Mouse (Mus musculus): ENCODE data around the gene Ccdc150. TPM values are rescaled to one million over a fixed set of nuclear protein-coding genes. Genes with fewer than 3 reads are reported as not detected.

The Ccdc150 gene
- 0.28 and 0.32 TPM in 2 replicates for polyA plus RNA-seq (2016; fragmentation: Nextera tagmentation; extraction: Ambion mirVana)

- WGBS = 19% methylated on average over 33 of the region's 33 CpGs
- Histone ChIP-seq H3K36me3 (no peaks in the 10 kb centered on the region), H3K27ac (ENCODE audit: poor library complexity, severe bottlenecking) (no peak within 1 kb of the TSS)
These were observed at the start of gene Ccdc150 for GRCm38 (mm10) chr1:54250158-54250866. Ccdc150 (plus strand) TSS chr1:54250683.

GRCm38 (mm10) chr1:54220273-54220672, 30.2 kb upstream of the Ccdc150 start:
- Histone ChIP-seq H3K27me3 (replicated peaks) (no peaks in the 10 kb centered on the region), H3K4me3 (no peak overlapping the region), H3K27ac (ENCODE audit: poor library complexity, severe bottlenecking) (no peak overlapping the region), H3K9ac (no peak overlapping the region), H3K4me2 (no peak overlapping the region), H3K4me1 (replicated peaks) (no peaks in the 10 kb centered on the region), H3K9me3 (replicated peaks) (no peaks in the 10 kb centered on the region), H3K36me3 (no peaks in the 10 kb centered on the region)
- WGBS = 89% methylated on average over 3 of the region's 3 CpGs
- no peak for ATAC-seq (ENCODE audit: insufficient number of reproducible peaks, low FRiP score)

More at GRCm38 (mm10) chr1:54250158-54250866, at the start of gene Ccdc150:
- peak within 1 kb of the TSS; percentile 82 for H3K4me2 ChIP-seq
- peak; percentile 100 for ATAC-seq (ENCODE audit: insufficient number of reproducible peaks, low FRiP score)
- H3K9me3 ChIP-seq (replicated peaks) = no peaks in the 10 kb centered on the region
- H3K4me3 ChIP-seq = peak within 1 kb of the TSS; percentile 61
- peak within 1 kb of the TSS; percentile 68 for H3K9ac ChIP-seq
- no peaks in the 10 kb centered on the region for H3K27me3 ChIP-seq (replicated peaks)
- H3K4me1 ChIP-seq (replicated peaks) = peaks cover 6% of the 10 kb centered on the region

- H3K4me3 ChIP-seq = no peak overlapping the region
These were observed 7.8 kb upstream of the Ccdc150 start for GRCm38 (mm10) chr1:54242722-54243121.

GRCm38 (mm10) chr1:54275552-54275951, 25.1 kb downstream of the Ccdc150 start:
- WGBS = 52% methylated on average over 3 of the region's 3 CpGs
- no peaks in the 10 kb centered on the region for H3K27me3 ChIP-seq (replicated peaks)
- no peak overlapping the region for H3K27ac ChIP-seq (ENCODE audit: poor library complexity, severe bottlenecking)
- no peaks in the 10 kb centered on the region for H3K4me1 ChIP-seq (replicated peaks)
- H3K36me3 ChIP-seq = no peaks in the 10 kb centered on the region
- H3K4me2 ChIP-seq = no peak overlapping the region
- H3K9me3 ChIP-seq (replicated peaks) = no peaks in the 10 kb centered on the region
- ATAC-seq (ENCODE audit: insufficient number of reproducible peaks, low FRiP score) = no peak
- H3K9ac ChIP-seq = no peak overlapping the region
- H3K4me3 ChIP-seq = no peak overlapping the region

More at GRCm38 (mm10) chr1:54242722-54243121, 7.8 kb upstream of the Ccdc150 start:
- no peak for ATAC-seq (ENCODE audit: insufficient number of reproducible peaks, low FRiP score)
- no peaks in the 10 kb centered on the region for H3K4me1 ChIP-seq (replicated peaks)
- WGBS = 90% methylated on average over 4 of the region's 4 CpGs
- no peaks in the 10 kb centered on the region for H3K9me3 ChIP-seq (replicated peaks)
- no peaks in the 10 kb centered on the region for H3K36me3 ChIP-seq
- no peak overlapping the region for H3K27ac ChIP-seq (ENCODE audit: poor library complexity, severe bottlenecking)
- H3K27me3 ChIP-seq (replicated peaks) = no peaks in the 10 kb centered on the region
- H3K9ac ChIP-seq = no peak overlapping the region
- H3K4me2 ChIP-seq = no peak overlapping the region

- no peaks in the 10 kb centered on the region for H3K27me3 ChIP-seq (replicated peaks)
- 79% methylated on average over 1 of the region's 1 CpGs for whole genome bisulfite sequencing
- H3K4me3 ChIP-seq = no peak overlapping the region
- ATAC-seq (ENCODE audit: insufficient number of reproducible peaks, low FRiP score) = no peak
- H3K9me3 ChIP-seq (replicated peaks) = no peaks in the 10 kb centered on the region
- no peak overlapping the region for H3K27ac ChIP-seq (ENCODE audit: poor library complexity, severe bottlenecking)
- H3K4me2 ChIP-seq = no peak overlapping the region
- no peaks in the 10 kb centered on the region for H3K36me3 ChIP-seq
- H3K9ac ChIP-seq = no peak overlapping the region
- H3K4me1 ChIP-seq (replicated peaks) = no peaks in the 10 kb centered on the region
These were observed 29.1 kb downstream of the Ccdc150 start for GRCm38 (mm10) chr1:54279628-54280027.

GRCm38 (mm10) chr1:54280651-54281050, 30.2 kb downstream of the Ccdc150 start:
- Histone ChIP-seq H3K9me3 (replicated peaks) (no peaks in the 10 kb centered on the region), H3K9ac (no peak overlapping the region), H3K4me1 (replicated peaks) (no peaks in the 10 kb centered on the region), H3K36me3 (no peaks in the 10 kb centered on the region), H3K4me3 (no peak overlapping the region), H3K27ac (ENCODE audit: poor library complexity, severe bottlenecking) (no peak overlapping the region), H3K27me3 (replicated peaks) (no peaks in the 10 kb centered on the region), H3K4me2 (no peak overlapping the region)
- ATAC-seq (ENCODE audit: insufficient number of reproducible peaks, low FRiP score) = no peak
- WGBS = 77% methylated on average over 3 of the region's 3 CpGs

GRCm38 (mm10) chr1:54306404-54306803, 55.9 kb downstream of the Ccdc150 start:
- no peak overlapping the region for H3K27ac ChIP-seq (ENCODE audit: poor library complexity, severe bottlenecking)
- no peaks in the 10 kb centered on the region for H3K9me3 ChIP-seq (replicated peaks)
- no peaks in the 10 kb centered on the region for H3K4me1 ChIP-seq (replicated peaks)
- 59% methylated on average over 2 of the region's 2 CpGs for WGBS
- no peaks in the 10 kb centered on the region for H3K36me3 ChIP-seq
- H3K4me2 ChIP-seq = no peak overlapping the region
- no peaks in the 10 kb centered on the region for H3K27me3 ChIP-seq (replicated peaks)
- no peak for ATAC-seq (ENCODE audit: insufficient number of reproducible peaks, low FRiP score)
- H3K4me3 ChIP-seq = no peak overlapping the region
- no peak overlapping the region for H3K9ac ChIP-seq

- H3K27me3 ChIP-seq (replicated peaks) = no peaks in the 10 kb centered on the region
- H3K27ac ChIP-seq (ENCODE audit: poor library complexity, severe bottlenecking) = no peak overlapping the region
- H3K36me3 ChIP-seq = no peaks in the 10 kb centered on the region
- no peak overlapping the region for H3K4me2 ChIP-seq
- peaks cover 23% of the 10 kb centered on the region for H3K9me3 ChIP-seq (replicated peaks)
- no peaks in the 10 kb centered on the region for H3K4me1 ChIP-seq (replicated peaks)
- 85% methylated on average over 2 of the region's 2 CpGs for WGBS
- H3K9ac ChIP-seq = no peak overlapping the region
- ATAC-seq (ENCODE audit: insufficient number of reproducible peaks, low FRiP score) = no peak
- H3K4me3 ChIP-seq = no peak overlapping the region
These were observed 76.2 kb downstream of the Ccdc150 start for GRCm38 (mm10) chr1:54326647-54327046.

GRCm38 (mm10) chr1:54327876-54328545, 77.5 kb downstream of the Ccdc150 start:
- H3K4me1 ChIP-seq (replicated peaks) = no peaks in the 10 kb centered on the region
- H3K9me3 ChIP-seq (replicated peaks) = peaks cover 23% of the 10 kb centered on the region
- no peak overlapping the region for H3K4me3 ChIP-seq
- H3K27me3 ChIP-seq (replicated peaks) = no peaks in the 10 kb centered on the region
- no peak overlapping the region for H3K4me2 ChIP-seq
- 82% methylated on average over 6 of the region's 6 CpGs for WGBS
- no peak overlapping the region for H3K27ac ChIP-seq (ENCODE audit: poor library complexity, severe bottlenecking)
- no peaks in the 10 kb centered on the region for H3K36me3 ChIP-seq
- no peak for ATAC-seq (ENCODE audit: insufficient number of reproducible peaks, low FRiP score)
- H3K9ac ChIP-seq = no peak overlapping the region

GRCm38 (mm10) chr1:54332988-54333387, 82.5 kb downstream of the Ccdc150 start:
- WGBS = 46% methylated on average over 4 of the region's 4 CpGs
- Histone ChIP-seq H3K4me3 (no peak overlapping the region), H3K4me1 (replicated peaks) (no peaks in the 10 kb centered on the region), H3K36me3 (no peaks in the 10 kb centered on the region), H3K4me2 (no peak overlapping the region), H3K9me3 (replicated peaks) (peaks cover 2% of the 10 kb centered on the region; the same call in 1 of the 2 replicates), H3K9ac (no peak overlapping the region), H3K27me3 (replicated peaks) (no peaks in the 10 kb centered on the region), H3K27ac (ENCODE audit: poor library complexity, severe bottlenecking) (no peak overlapping the region)
- ATAC-seq (ENCODE audit: insufficient number of reproducible peaks, low FRiP score) = no peak

- 89% methylated on average over 4 of the region's 4 CpGs for whole genome bisulfite sequencing
- no peak for ATAC-seq (ENCODE audit: insufficient number of reproducible peaks, low FRiP score)
- H3K4me2 ChIP-seq = no peak overlapping the region
- peaks cover 11% of the 10 kb centered on the region for H3K4me1 ChIP-seq (replicated peaks)
- H3K4me3 ChIP-seq = no peak overlapping the region
- H3K36me3 ChIP-seq = no peaks in the 10 kb centered on the region
- no peak overlapping the region for H3K9ac ChIP-seq
- H3K27ac ChIP-seq (ENCODE audit: poor library complexity, severe bottlenecking) = no peak overlapping the region
- H3K27me3 ChIP-seq (replicated peaks) = no peaks in the 10 kb centered on the region
- no peaks in the 10 kb centered on the region for H3K9me3 ChIP-seq (replicated peaks)
These were observed 104.3 kb downstream of the Ccdc150 start for GRCm38 (mm10) chr1:54354786-54355185.

All from heart, embryonic 12.5 days (tissue).